Mouse (Mus musculus): ENCODE data around the gene Psmd13.
A peak's percentile ranks its signal among the peaks of the same experiment; 100 is the strongest.
"Not testable (repeated sequence)": the region's sequence is repeated elsewhere in the genome, so short reads cannot be mapped to it uniquely, and the experiment has no call there.

Gene Psmd13

DNA sequence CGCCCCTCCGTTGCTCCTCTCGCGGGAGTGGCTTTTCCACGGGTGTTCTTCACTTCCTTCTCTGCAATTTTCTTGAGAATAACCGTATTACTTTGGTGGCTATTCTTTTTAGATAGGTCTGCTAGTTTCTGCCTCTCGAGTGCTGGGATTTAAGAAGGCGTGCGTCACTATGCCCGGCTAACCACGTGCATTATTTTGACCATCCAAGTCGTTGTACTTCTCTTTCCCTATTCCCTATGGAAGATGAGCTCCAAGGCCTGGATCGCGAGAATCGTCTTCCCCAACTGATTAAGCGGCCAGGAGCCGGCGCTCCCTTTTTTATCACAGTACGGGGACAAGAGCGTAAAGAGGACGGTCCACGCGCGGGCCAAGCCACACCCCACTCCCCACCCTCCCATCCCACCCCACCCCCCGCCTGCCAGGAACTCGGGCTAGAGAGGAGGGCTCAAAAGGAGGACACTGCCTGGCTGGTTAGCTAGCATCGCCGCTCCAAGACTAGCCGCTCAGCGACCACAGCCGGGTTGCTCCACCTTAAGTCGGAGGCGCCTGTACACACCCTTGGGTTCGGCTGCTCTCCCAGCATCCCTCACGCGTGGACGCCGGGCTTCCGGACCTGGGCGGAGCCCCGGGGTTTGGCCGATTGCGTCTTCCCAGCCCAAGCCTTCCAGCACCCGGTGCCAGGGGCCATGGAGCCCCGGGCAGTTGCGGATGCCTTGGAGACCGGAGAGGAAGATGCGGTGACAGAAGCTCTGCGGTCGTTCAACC lies 24.8 kb upstream of the Psmd13 start, which contains the start of gene Ric8a:
Gene Ric8a (plus strand): TSS at position 173 of the 765 bp plus-strand sequence.
- DNase-seq (ENCODE audit: low spot score), result peak; percentile 63

DNA sequence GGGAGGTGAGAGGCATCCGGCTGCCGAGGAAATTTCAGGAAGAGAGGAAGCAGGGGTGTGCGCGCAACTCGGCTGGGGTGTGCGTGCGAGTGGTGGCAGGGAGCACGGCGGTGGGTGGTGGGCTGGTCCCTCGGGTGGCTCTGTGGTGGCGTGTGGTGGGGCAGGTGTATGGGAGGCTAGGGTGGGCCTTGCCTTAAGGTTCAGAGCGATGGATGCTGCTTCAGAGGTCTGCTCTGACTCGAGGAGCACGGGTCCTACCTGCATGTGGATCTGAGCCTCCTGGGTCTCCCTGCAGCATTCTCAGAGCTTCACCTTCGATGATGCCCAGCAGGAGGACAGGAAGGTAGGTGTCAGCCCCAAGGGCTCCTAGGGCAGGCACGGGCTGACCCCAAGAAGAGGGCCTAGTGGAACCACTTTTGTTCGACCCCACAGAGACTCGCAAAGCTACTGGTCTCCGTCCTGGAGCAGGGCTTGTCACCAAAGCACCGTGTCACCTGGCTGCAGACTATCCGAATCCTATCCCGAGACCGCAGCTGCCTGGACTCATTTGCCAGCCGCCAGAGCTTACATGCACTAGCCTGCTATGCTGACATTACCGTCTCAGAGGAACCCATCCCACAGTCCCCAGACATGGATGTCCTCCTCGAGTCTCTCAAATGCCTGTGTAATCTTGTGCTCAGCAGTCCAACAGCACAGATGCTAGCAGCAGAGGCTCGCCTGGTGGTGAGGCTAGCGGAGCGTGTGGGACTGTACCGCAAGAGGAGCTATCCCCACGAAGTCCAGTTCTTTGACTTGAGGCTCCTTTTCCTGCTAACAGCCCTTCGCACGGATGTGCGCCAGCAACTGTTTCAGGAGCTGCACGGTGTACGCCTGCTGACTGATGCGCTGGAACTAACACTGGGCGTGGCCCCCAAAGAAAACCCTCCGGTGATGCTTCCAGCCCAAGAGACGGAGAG lies 23.9 kb upstream of the Psmd13 start, which contains the start of gene Bet1l:
Gene Bet1l (minus strand): TSS at position 28 of the 956 bp plus-strand sequence.
- DNase-seq (ENCODE audit: low spot score), result no peak

DNA sequence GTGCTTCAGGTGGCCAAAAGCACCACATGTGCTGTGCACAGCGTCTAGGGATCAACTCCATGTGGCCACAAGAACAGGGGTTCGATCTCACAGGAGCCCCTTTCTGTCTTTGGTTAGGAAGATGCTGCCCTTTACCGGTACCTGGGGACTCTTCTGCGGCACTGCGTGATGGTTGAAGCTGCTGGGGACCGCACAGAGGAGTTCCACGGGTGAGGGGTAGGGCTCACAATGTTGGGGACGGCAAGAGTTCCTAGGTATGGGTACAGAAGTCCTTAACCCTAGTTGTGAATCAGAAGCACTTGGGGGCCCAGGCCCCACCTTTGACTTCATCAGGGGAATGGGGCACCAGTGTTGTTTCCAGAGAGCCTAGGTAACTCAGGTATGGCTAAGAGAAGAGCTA lies 23.0 kb upstream of the Psmd13 start:
- no peak for DNase-seq (ENCODE audit: low spot score)

DNA sequence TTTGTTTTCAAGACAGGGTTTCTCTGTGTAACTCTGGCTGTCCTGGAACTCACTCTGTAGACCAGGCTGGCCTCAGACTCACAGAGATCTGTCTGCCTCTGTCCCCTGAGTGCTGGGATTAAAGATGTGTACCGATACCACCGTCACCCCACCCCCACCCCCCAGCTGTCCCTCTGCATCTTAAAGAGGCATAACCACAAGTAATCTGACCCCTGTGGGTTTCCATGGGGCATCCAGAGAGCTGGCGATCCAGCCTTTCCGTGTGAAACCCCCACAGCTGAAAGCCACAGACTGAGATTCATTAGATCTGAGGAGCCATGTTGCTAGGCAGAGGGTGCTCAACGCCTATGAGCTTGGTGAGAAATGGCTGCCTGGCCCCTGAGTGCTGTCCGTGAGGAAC lies 21.8 kb upstream of the Psmd13 start:
- no peak for DNase-seq (ENCODE audit: low spot score)

DNA sequence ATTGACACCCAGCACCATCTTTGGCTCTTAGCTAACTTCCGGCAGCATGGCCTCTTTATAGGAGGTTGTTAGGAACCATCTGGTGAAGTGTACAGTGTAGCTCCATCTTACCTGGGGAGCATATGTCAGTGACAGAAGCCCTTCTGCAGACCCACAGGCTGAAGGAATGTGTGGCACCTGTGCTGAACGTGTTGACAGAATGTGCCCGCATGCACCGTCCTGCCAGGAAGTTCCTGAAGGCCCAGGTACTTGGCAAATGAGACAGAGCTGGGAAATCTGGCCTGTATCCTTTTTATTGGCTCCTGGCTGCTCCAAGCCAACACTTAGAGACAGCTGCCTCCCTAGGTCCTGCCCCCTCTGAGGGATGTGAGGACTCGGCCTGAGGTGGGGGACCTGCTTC lies 21.0 kb upstream of the Psmd13 start:
- DNase-seq (ENCODE audit: low spot score), result no peak

DNA sequence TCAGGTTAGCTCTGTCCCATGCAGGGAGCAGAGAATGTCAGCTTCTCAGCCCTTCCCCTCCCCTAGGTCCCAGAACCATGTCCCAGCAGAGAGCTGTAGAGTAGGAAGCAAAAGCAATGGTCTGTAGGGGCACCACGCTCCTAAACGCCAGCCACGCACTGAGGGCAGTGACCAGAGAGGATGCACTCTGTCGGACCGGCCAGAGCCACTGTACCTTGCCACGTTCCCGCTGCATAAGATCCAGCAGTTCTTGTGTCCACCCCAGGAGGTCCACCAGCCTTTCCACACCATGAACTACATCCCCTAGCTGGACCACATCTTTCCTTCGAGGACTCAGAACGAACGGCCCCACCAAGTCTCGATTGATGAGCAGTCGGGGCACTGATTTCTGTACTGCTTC lies 17.0 kb upstream of the Psmd13 start:
- no peak for DNase-seq (ENCODE audit: low spot score)

DNA sequence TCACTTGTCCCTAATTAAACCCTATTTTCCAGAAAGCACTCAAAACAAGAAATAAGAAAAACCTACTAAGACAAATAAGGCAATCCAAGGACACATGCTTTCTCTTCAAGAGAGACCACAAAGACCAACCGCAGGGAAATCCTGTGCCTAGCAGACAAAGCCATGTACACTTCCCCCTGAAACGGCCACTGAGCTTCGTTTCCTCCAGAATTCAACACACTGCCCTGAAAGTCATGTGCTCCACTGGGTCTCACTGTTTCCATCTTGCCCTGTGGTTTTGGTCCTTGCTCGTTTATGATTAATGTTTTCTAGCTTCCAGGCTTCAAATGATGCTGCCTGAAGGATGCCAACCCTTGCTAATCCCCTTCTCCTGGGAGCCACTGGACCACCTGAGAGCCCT lies 7.5 kb upstream of the Psmd13 start:
- DNase-seq (ENCODE audit: low spot score), result no peak

DNA sequence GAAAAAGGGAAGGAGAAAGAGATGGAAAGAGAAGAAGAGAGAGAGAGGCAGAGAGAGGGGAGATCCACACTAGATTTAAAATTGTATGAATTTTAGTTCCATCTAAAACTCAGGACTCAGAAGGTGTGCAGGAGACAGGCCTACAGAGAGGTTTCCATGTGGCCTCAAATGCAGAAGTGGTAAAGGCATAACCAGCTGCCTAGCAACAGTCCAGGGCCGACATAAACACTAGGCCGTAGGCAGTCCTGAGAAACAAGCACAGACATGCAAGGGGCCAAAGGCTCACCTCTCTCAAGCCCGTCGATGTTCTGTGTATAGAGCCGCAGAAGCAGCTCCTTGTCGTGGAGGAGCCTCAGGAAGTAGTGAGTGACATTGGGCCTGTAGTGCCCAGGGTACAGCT lies 4.4 kb upstream of the Psmd13 start:
- DNase-seq (ENCODE audit: low spot score), result no peak

DNA sequence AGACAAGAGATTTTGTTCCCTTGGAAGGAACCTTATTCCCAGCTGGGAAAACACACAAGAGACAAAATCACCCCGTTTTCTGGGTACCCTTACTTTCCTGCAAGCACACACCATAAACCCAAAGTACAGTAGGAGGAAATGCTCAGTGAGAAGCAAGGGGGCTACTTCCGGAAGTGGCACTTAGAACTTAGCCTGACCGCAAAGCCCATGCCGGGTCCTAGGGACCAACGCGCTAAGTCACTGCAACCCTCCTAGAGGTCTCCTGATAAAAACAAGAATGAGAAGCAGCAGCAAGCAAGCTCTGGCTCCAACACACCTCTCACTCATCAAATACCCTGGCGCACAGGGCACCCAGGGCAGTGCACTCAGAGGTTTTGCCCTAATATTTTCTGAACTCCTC lies 2.4 kb upstream of the Psmd13 start:
- no peak for DNase-seq (ENCODE audit: low spot score)

DNA sequence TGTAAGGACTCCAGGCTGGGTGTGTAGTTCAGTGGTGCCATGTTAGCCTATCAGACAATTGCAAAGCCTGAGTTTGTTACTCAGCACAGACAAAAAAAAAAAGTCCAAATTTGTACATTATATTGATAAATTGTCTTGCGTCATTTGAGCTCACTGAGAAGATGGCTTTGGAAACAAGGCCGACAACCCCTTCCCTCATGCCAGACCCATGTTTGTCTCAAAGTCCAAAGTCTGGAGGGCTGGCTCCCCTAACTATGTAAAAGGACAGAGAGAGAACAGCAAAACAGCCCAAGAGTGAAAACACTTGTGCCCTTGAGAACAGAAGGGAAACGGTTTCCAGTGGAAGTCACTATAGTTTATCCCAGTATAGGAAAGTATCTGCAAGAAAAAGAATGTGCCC lies 1.3 kb upstream of the Psmd13 start:
- DNase-seq (ENCODE audit: low spot score), result no peak

DNA sequence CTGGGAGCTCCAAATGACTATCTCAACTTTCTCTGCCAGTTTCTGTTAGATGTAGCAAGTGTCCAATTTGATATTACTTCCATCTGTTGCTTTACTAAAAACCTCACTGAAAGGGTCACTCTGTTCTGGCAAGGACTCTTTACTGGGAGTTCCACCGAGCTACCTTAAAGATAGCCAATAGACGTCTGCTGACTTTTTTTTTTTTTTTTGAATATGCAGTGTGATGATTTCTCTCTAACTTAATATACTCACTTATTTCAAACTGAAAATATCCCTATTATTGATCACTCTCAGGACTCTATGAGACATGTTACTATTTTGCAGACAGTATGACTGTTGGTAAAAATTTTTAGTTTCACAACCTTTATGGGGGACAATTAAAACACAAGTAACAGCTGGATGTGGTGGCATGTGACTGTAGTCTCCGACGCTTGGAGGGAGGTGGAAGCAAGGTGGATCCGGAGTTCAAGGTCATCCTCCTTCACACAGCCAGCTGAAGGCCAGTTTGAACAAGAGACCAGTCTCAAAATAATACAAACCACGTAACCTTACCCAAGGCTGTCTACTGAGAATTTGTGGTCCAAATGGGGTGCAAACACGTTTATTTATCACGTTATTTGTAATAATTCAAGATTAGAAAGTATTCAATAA lies 778 bp upstream of the Psmd13 start:
- no peak for DNase-seq (ENCODE audit: low spot score)

DNA sequence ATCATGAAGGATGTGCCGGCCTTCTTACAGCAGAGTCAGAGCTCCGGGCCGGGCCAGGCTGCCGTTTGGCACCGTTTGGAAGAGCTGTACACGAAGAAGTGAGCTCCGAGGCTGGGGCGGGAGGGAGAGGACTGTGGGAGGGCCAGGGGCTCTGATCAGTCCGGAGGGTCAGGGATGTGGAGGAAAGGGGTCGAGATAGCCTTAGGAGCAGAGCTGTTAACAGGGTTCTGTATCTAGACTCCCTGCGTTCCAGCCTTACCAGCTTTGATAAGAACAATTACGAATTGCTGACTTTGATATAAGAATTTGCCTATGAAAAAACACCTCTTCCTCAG lies 668 bp downstream of the Psmd13 start:
- no peak for DNase-seq (ENCODE audit: low spot score)

DNA sequence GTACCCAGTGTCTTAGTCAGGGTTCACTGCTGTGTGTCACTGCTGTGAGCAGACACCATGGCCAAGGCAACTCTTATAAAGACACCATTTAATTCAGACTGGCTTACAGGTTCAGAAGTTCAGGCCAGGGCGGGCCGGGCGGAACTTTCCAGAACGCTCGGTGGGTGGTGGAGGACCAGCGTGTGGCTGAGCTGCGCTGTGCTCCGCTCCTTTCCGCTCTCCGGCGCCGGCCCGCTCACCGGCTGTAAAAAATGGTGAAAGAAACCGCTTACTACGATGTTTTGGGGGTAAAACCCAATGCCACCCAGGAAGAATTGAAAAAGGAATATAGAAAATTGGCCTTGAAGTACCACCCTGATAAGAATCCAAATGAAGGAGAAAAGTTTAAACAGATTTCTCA lies 8.9 kb downstream of the Psmd13 start:
- DNase-seq (ENCODE audit: low spot score), result not testable (repeated sequence)

DNA sequence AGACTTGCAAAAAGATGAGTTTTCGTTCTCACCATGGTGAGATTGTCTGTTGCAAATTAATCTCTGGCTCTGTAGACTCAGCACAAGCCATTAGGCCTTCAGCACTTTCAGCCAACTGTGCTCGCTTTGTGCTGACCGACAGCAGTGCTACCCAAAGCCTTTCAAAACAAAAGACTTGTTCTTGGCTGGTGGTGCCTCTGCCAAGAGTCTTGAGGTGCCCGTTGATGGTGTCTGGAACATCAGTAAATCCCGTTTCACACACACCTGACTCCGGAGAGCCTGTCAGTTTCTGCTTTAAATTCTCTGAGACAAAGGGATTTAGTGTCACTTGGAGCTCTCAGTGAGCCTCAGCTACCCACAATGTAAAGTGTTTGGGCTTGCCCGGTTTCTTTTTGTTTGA lies 12.3 kb downstream of the Psmd13 start:
- DNase-seq (ENCODE audit: low spot score), result no peak

DNA sequence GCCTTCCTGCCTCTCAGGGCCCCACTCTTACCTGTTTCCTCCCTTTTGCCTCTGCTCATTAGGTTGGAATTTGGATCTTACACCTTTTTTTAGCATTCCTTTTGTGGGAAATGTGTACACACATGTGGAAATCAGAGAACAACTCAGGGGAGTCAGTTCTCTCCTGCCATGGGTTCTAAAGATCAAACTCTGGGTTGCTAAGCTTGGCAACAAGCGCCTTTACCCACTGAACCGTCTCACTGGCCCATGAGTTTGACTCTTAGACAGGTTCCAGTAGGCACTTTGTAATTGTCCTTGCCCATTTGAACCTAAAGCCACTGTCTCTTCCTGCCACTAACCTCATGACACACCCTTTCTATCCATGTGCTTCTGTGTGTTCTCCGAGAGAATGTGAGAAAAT lies 12.8 kb downstream of the Psmd13 start:
- DNase-seq (ENCODE audit: low spot score), result no peak

DNA sequence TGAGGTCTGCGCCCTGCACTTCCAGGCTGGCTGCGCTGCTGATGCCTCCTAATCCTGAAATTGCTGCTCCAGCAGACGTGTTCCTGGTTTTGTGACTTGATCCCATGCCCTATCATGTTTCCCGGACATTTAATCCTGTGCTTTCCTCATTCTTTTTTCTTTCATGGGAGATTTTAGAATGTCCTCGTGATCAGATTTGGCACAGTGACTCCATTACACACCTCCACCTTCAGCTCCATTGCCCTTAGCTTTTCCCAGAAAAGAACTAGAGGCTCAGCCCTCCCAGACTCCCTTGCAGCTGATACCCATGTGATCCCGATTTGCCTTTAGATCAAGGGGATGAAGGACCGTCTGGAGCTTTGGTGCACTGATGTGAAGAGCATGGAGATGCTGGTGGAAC lies 16.1 kb downstream of the Psmd13 start:
- no peak for DNase-seq (ENCODE audit: low spot score)

DNA sequence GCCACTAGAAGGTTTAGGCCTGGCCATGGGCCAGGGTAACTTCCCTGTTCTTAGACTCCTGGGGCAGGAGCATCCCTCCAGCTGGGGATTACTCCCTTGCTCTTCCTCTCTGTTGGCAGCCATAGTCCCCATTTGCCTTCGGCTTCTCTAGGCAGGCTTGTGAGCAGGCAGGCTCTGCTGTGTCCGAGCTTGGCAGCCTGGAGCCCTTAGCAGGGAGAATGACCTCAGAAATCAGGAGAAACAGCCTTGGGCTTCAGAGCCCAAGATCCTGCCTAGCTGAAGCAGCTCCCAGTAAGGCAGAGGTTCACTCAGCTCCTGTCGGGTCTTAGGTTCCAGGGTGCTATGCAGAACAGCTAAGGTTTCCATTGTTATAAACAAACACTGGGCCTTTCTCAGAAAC lies 17.4 kb downstream of the Psmd13 start:
- DNase-seq (ENCODE audit: low spot score), result no peak

DNA sequence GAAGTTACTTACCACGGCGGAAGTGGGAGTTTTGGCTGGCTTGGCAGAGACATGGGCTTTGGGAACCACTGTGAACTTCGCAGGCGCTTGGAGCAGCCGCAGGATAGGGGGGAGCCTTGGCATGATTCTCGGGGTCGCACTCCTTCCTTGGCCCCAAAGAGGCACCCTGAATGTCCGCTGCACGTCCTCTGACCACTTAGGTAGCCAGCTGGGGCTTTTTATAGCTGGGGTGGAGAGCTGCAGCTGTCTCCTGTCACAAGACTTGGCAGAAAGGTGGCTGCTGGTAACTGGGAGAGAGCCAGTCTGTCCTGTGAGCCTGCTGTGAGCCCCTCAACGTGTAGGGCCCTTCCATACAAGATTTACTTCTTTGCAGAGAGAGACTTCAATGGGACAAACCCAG lies 18.5 kb downstream of the Psmd13 start, which contains the start of gene Cox8b:
Gene Cox8b (minus strand): TSS at position 227 of the 400 bp plus-strand sequence.
- DNase-seq (ENCODE audit: low spot score), result no peak

DNA sequence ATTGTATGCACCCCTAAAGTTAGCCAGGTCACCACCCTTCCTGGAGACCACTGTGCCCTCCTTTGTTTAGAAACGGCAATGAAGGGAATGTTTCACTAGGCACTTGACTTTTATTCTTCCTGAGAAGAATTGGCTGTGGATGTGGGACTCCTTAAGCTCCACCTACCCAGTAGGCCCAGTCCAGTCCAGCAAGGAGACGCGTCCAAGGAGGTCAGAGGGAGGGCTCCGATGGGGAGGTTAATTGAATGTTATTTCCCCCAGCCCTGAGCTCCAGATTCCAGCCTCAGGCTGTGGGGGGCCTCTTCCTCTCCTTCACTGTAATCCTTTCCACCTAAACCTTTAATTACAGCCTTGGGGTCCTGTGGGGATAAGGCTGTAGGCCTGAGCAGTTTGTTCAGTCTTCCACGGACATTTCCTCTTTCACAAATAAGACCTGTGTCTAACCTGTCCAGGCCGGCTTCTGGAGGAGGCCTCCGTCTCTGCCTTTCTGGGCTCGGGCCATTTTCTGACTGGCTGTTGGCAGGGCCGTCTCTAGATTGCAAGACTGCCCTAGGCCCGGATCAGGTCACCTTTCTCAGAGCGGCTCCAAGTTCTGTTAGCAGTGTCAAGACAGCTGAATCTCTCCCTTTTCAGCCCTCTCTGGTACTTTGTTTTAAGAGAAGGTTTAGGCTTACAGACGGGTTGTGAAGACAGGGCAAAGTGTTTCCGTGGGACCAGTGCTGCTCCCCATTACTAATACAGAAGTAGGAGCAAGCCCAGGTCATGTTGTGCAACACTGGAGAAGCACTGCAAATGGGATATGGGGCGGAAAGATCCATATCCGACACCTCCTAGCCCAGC lies 20.5 kb downstream of the Psmd13 start:
- DNase-seq (ENCODE audit: low spot score), result no peak

DNA sequence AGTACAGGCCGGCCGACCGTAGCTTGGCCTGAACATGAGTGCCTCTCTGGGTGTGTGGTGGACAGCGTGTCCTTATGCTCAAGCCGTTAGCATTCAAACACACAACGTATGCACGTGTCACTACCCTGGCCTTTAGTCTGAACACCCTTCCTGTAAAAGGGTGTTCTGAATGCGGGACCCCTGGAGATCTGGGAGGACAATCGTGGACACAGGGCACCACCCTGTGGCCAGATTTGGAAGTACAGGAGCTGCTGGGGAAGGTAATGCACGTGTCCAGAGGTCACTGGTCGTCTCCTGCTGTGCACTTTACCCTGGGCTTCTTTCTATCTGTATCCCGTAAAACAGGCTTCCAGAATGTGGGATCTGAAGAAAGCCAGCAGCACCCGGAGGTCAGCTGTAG lies 21.4 kb downstream of the Psmd13 start:
- DNase-seq (ENCODE audit: low spot score), result peak; percentile 47

DNA sequence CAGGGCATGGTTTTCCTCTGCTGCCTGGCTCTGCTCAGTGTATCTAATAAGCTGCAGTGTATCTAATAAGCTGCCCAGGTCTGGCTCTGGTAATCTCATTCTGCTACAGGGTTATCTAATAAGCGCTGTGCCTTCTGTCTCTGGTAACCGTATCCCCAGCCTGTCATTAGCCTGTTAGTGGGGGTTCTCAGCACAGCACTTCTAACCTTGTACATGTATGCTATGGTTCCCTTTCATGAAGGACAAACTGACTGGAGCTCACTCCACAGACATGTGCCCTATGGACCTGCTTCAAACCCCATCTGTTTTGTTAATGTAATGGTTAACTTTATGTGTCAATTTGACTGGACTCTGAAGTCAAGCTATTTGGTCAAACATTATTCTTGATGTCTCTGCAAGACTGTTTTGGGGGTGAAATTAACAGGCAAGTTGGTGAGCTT lies 23.9 kb downstream of the Psmd13 start:
- no peak for DNase-seq (ENCODE audit: low spot score)

DNA sequence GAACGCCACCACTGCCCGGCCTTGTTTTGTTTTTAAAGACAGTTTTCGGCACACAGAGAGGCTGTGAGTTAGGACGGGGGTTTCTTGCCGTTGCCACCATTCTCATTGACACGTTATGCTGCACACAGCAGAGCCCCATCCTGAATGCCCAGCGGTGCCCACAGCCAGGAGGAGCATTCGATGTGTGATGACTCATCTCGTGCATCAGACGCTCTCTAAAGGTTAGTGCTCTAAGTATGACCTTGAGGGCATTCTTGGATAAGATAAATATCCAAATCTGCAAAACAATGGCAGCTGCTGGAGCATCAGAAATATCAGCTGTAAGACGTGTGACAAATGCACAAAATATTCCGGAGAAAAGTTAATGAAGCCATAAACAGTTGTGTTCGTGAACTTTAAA lies 25.4 kb downstream of the Psmd13 start:
- DNase-seq (ENCODE audit: low spot score), result no peak
